Mouse (Mus musculus) G1E (cell line): ENCODE measurements around the gene Lrrc1. TPM values are rescaled to one million over a fixed set of nuclear protein-coding genes. Genes with fewer than 3 reads are reported as not detected.

ENCODE experiments used
- ATAC-seq: 2 replicates; pipeline ENCODE4 v1.8.0; 2016; ENCODE audit warnings: mild to moderate bottlenecking; ENCODE audit not compliant: insufficient number of reproducible peaks, poor library complexity, low FRiP score, severe bottlenecking; ENCODE audit errors: extremely low read depth
- DNase-seq: peaks from one replicate; pipeline ENCODE4 v3.0.0; 2012; ENCODE audit warnings: low spot score
- H3K27me3 ChIP-seq: 2 replicates; pipeline ENCODE4 v1.6.1; 2012; ENCODE audit warnings: mild to moderate bottlenecking, low read length, inconsistent platforms; ENCODE audit not compliant: insufficient read depth
- H3K36me3 ChIP-seq: replicated peaks from 2 replicates; pipeline ENCODE3; 2012; ENCODE audit warnings: mild to moderate bottlenecking, inconsistent platforms
- H3K4me1 ChIP-seq: 2 replicates; pipeline ENCODE4 v1.6.1; 2012; ENCODE audit warnings: low read depth, low read length, inconsistent platforms, mixed read lengths; ENCODE audit not compliant: insufficient read depth
- H3K4me3 ChIP-seq: 2 replicates; pipeline ENCODE4 v1.5.1; 2012; ENCODE audit warnings: low read depth, mild to moderate bottlenecking, inconsistent platforms, low read length, moderate library complexity, mixed read lengths
- H3K9me3 ChIP-seq: replicated peaks from 2 replicates; pipeline ENCODE4 v1.6.1; 2012; ENCODE audit warnings: inconsistent platforms
- CTCF ChIP-seq: IDR thresholded peaks from 2 replicates; pipeline ENCODE4 v1.5.1; 2012; ENCODE audit warnings: low read depth, low read length, inconsistent platforms, mixed read lengths
- GATA1 ChIP-seq: IDR thresholded peaks from 2 replicates; pipeline ENCODE4 v1.6.1; 2012; ENCODE audit warnings: borderline replicate concordance, low read length, inconsistent platforms, mixed read lengths
- GATA2 ChIP-seq: IDR thresholded peaks from 2 replicates; pipeline ENCODE4 v1.6.1; 2012; ENCODE audit warnings: low read depth, low read length, inconsistent platforms, borderline replicate concordance
- POLR2AphosphoS5 ChIP-seq: IDR thresholded peaks from 2 replicates; pipeline ENCODE4 v1.6.1; 2012; ENCODE audit warnings: low read depth, low read length, inconsistent platforms; ENCODE audit not compliant: insufficient replicate concordance
- TAL1 ChIP-seq: conservative IDR thresholded peaks from 2 replicates; pipeline ENCODE4 v1.6.1; 2012; ENCODE audit warnings: low read depth, low read length, inconsistent platforms, mixed read lengths
- polyA plus RNA-seq: library from polyadenylated mRNA; stranded (reverse); fragments of >175 nt; gene quantifications from 2 replicates; pipeline ENCODE4 v1.2.3, GENCODE M21; 2012
- total RNA-seq, 2 experiments: library from RNA; stranded (forward) in 1 of 2; stranded (reverse) in 1 of 2; fragments of 200-1000 nt in 1 of 2; fragments of >200 nt in 1 of 2; fragmentation: Nextera tagmentation in 1 of 2; gene quantifications; 2 replicates each; pipeline ENCODE4 v1.2.3; 2014 to 2017

The Lrrc1 gene
- total and polyA plus RNA-seq, 3 experiments = 0.16 TPM; not detected in 2

GRCm38 (mm10) chr9:77537357-77537756 lies 7.3 kb downstream of the Lrrc1 start:
- Histone ChIP-seq H3K4me3 (no peak overlapping the region), H3K9me3 (peaks cover 62% of the 10 kb centered on the region), H3K36me3 (no peaks in the 10 kb centered on the region), H3K4me1 (no peaks in the 10 kb centered on the region), H3K27me3 (no peaks in the 10 kb centered on the region; the same call in 1 of the 2 replicates)
- ATAC-seq = no peak
- TF ChIP-seq POLR2AphosphoS5 (no peak), GATA2 (no peak), CTCF (no peak), GATA1 (no peak), TAL1 (no peak)
- no peak for DNase-seq

DNA sequence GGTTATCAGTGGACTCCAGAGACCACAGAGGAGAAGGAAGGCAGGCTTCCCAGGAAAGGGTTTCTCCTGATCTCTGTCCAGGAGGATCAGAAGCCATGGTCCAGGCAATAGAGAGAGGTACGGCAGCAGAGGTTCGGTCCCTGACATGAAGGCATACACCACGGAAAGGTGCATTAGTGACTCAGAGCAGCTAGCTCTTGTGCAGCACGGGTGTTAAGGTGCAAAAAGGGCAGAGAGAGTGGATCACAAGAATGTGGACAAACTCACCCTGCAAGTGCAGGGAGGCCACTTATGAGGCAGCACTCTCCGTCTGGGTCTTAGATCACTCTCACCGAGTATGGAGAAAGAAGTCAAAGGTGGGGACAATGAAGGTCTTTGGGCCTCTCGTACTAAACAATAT lies 7.8 kb downstream of the Lrrc1 start:
- no peak overlapping the region for H3K4me3 ChIP-seq
- H3K27me3 ChIP-seq = no peaks in the 10 kb centered on the region; the same call in 1 of the 2 replicates

GRCm38 (mm10) chr9:77536286-77536685 lies 8.4 kb downstream of the Lrrc1 start:
- no peak for TF ChIP-seq CTCF
- TF ChIP-seq GATA2 = no peak
- no peak for TF ChIP-seq GATA1
- no peak for TF ChIP-seq POLR2AphosphoS5
- no peak for TF ChIP-seq TAL1
- DNase-seq (no peak), ATAC-seq (no peak)
- Histone ChIP-seq H3K4me3 (no peak overlapping the region), H3K4me1 (no peaks in the 10 kb centered on the region), H3K27me3 (no peaks in the 10 kb centered on the region; the same call in 1 of the 2 replicates), H3K9me3 (peaks cover 56% of the 10 kb centered on the region), H3K36me3 (no peaks in the 10 kb centered on the region)

More for the DNA sequence above, 7.8 kb downstream of the Lrrc1 start:
- Histone ChIP-seq H3K4me1 (no peaks in the 10 kb centered on the region), H3K9me3 (peaks cover 58% of the 10 kb centered on the region), H3K36me3 (no peaks in the 10 kb centered on the region)
- TF ChIP-seq POLR2AphosphoS5 (no peak), CTCF (no peak), TAL1 (no peak), GATA2 (no peak), GATA1 (no peak)
- no peak for ATAC-seq
- DNase-seq = no peak

- peaks cover 56% of the 10 kb centered on the region for H3K9me3 ChIP-seq
- no peaks in the 10 kb centered on the region for H3K36me3 ChIP-seq
- DNase-seq (no peak), ATAC-seq (no peak)
- TF ChIP-seq CTCF (no peak), POLR2AphosphoS5 (no peak), GATA2 (no peak), GATA1 (no peak), TAL1 (no peak)
- no peak overlapping the region for H3K4me3 ChIP-seq
- no peaks in the 10 kb centered on the region; the same call in 1 of the 2 replicates for H3K27me3 ChIP-seq
- no peaks in the 10 kb centered on the region for H3K4me1 ChIP-seq
Observed at GRCm38 (mm10) chr9:77535021-77535744, 9.5 kb downstream of the Lrrc1 start.

DNA sequence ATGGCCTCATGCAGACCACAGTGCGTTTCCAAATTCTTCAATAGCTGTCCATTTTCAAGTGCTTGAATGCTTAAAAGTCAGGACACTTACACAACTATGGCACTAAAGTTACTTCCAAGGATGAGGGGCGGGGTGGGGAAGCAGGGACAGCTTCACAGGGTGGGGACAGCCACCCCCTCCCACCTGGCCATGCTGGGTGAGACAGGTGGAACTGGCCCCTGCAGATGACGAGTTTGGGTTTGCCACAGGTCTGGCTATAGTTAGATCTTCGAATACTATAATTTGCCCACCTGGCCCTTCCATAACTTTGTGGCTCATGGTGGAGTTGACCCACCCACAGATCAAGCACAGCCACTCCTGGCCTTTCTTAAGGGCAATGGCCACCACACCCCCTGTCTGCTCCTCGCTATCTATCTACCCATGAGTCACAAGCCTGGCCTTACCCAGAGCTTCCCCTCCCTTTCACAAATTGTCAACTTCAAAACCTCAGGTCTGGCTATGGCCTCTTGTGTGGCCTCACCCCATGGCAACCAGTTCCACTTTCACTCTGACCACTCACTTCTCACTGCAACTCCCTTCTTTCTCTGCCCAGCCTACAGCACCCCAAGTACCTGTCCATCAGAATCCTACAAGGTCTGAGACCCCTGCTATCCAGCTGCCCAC lies 16.2 kb downstream of the Lrrc1 start:
- DNase-seq = no peak
- H3K27me3 ChIP-seq = no peaks in the 10 kb centered on the region
- no peak for ATAC-seq
- TF ChIP-seq TAL1 (no peak), CTCF (no peak), POLR2AphosphoS5 (no peak), GATA1 (no peak), GATA2 (no peak)
- no peaks in the 10 kb centered on the region for H3K36me3 ChIP-seq
- peaks cover 56% of the 10 kb centered on the region for H3K9me3 ChIP-seq
- no peak overlapping the region for H3K4me3 ChIP-seq
- H3K4me1 ChIP-seq = no peaks in the 10 kb centered on the region

GRCm38 (mm10) chr9:77527170-77527569 lies 17.5 kb downstream of the Lrrc1 start:
- Histone ChIP-seq H3K4me1 (no peaks in the 10 kb centered on the region), H3K36me3 (no peaks in the 10 kb centered on the region), H3K4me3 (no peak overlapping the region), H3K9me3 (peaks cover 55% of the 10 kb centered on the region), H3K27me3 (no peaks in the 10 kb centered on the region)
- TF ChIP-seq CTCF (no peak), POLR2AphosphoS5 (no peak), TAL1 (no peak), GATA1 (no peak), GATA2 (no peak)
- DNase-seq = no peak
- no peak for ATAC-seq
